Mouse (Mus musculus) kidney, postnatal 25 days (tissue): ENCODE results near the gene Plpp4.

Experiments used
- DNase-seq, 2 experiments: peaks; one replicate each; pipeline ENCODE4 v3.0.0; 2021; ENCODE audit warnings: mixed read lengths in 2 of 2

Plpp4 gene

DNA sequence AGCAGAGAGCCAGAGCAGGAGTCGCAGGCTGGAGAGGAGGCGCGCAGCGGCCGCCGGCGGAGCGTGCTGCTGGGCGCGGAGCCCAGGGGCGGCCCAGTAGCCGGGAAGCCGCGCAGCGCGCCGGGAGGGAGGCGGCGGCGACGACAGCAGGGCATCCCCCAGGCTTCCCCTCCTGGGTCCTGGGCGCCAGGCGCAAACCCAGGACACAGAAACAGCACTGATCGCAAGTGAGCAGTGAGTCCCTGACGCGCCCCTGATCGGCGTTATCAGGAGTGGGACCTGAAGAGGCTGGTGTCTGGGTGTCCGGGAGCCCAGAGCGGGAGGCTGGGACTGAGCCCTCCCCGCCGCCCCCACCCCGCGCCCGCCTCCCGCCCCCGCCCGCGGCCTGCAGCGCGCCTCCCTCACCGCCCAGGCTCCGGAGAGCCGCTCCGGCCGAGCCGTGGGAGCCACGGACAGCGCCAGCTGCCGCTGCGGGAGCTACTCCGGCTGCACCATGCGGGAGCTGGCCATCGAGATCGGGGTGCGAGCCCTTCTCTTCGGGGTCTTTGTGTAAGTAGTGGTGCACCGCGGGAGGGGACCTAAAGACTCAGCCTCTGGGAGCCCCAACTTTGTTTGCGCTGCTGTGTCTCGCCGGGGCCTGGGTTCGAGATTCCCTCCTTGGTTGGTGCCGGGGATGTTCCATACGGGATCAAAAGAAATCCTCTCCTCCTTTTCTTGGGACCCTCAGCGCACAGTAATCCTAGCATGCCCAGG lies at the start of gene Plpp4:
Plpp4 (plus strand) TSS at position 411 of the 753 bp plus-strand sequence.
- no peak for DNase-seq

DNA sequence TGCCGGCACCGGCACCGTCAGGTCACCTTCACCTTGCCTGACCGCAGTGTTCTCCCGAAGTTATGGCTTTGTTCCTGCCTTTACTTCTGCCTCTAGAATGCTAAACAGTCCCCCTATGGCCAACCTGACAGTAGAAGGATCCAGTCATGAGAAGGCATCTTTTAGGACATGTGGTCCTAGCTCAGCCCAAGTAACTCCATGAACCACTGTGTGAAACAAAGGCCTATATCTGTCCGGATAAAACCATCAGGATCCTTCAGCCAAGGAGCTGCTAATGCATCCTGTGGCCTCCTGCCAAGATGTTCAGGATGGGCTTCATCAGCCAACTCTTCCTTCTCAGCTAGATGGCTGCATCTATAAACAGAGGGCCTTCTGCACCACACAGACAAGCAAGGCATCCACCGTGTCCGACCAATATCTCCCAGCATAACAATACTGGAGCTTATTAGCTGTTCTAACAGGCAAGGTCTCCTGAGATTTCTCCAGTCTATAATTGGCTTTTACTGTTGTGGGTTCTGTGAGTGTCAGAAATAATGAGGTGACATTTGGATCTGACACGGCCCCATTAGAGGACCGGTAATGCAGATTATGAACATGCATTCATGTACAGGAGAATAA lies 40.8 kb upstream of the Plpp4 start:
- no peak for DNase-seq

DNA sequence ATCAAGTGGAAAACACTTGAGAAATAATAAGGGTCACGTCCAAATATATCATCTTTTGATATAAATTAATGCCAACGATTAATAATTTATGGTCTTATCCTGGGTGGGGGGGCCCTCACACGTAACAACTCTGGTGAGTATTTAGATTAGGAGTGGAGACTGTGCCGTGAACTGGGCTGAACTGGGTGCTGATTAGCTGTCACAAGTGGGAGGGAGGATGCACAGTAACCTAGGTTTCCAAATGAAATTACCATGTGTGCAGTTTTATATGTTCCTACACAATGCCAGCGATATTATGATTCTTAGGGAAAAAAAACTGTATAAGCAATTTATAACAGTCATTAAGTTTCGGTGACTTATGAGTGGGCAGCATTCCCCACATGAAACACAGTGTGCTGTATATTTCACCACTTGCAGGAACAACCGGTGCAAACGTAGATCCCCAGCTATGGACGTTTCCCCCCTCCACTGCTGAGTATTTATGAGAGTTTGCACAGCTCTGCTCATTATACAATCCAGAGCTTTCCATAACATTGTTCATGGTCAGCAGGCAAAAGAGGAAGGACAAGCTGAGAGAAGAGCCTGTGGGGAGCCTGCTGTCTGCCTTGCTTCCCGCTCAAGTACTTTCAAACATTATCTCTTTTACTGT lies 40.2 kb upstream of the Plpp4 start:
- DNase-seq: no peak

DNA sequence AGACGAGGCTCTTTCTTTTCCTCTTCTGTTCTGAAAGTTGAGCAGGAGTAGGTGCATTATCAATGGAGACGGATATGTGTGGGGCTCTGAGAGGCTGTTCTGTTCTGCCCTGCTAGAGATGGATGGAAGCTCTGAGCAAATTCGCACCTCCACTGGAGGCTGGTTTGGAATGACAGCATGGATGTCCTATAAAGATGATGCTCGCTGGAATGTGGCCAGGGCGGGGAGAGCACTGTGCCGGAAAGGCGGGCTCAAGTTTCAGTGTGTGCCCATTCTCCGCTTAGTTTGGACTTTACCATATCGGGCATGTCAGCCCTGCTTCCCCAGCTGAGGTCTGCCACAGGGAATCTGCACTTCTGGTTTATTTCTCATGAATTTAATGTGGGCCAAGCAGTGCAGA lies 35.9 kb upstream of the Plpp4 start:
- DNase-seq: no peak

DNA sequence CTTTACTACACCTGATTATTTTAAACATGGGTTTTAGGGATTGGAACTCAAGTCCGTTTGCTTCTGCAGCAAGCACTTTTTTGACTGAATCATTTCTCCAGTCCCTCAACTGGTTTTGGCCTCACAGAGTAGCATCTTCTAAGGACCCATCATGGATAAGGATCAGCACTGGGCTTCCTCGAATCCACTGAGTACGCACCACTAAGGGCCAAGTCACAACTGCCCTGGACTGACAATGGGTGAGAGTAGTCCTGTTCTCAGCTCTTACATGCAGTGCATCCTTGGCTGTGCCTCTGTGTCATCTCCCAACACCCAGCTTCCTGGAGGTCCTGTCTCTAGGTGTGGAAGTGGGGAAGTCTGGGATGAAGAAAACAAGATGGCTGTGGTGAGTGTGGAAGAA lies 35.2 kb upstream of the Plpp4 start:
- no peak for DNase-seq

DNA sequence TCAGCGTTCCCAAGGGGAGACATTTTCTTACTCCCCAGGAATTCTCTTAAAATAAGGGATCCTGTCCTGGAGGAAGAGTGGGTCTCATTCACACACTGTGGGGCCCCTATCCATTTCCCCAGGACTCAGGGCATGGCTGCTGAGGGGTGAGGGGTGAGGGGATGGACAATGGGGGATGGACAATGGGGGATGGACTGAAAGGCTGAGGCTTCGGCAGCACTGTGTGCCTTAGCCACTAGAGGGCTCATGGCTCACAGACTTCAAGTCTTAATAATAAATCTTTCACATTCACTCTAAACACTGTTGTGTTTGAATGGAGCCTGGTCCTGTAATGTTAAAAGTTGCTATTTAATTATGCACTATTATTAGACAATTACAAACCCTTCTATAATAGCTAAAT lies 21.4 kb upstream of the Plpp4 start:
- peak in 1 of 2 experiments; percentile 44 for DNase-seq

DNA sequence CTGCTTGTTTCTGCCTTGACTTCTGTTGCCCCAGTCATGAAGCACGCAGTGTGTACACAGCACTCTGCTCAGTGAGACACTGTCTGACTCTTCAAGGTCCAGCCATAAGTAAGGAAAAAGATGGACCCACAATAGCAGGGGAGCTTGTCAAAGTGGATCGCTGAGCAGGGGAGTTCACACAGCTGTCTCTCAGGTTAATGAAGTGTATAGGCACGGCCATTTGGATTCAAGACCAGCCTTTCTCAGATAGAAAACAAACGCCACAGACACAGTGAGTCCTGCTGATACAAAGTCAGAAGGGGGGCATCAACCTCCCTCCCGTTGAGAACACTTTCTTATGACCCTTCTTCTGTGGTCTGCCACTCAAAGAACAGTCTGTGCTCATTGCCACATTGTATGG lies 20.8 kb upstream of the Plpp4 start:
- DNase-seq: no peak

DNA sequence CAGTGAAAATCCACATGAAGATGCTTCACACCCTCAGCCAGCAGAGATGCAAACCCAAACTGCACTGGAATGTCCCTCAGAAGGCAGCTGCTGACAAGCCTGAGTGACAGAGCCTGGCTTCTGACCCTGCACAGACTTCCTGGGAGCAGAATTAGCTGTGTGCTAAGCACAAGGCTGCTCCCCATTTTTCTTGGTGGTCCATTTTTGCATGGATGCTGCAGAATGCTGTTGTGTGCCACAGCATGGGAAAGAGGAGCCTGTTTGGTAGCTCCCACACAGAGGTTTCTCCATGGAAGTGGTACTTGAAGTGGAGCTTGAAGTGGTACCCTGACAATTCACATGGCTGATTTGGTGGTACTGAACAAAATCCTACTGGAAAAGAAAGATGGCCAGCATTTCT lies 5.8 kb upstream of the Plpp4 start:
- no peak for DNase-seq

DNA sequence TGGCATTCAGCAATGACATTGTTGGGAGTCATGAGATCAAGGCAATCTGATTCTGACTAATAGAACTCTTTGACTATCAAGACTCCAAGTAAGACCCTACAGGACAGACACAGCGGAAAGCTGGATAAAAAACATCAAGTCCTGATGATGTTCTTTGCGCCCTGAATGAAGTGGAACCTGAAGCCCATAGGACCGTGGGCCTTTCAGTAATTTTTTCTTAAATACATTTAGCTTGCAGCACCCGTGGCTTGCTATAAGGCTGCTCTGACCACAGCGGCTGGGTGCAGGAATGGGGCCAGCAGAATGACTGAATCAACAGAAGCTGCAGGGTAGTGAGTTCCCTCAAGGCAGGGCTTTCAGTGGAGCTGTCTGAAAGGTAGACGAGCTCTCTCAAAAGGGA lies 3.4 kb upstream of the Plpp4 start:
- no peak for DNase-seq

DNA sequence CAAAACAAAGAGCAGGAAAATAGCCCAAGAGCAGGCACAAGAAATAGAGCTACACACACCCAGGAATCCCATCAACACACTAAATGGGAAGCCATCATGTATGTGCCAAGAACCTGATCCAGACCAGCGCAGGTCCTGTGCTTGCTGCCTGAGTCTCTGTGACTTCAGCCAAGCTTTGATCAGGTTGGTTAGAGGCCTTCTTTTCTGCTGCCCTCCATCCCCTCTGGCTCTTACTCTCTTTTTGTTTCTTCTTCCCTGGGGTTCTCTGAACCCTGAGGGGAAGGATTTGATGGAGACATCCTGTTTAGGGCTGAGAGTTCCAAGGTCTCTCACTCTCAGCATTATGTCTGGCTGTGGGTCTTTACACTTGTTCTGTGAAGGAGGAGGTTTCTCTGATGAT lies 2.7 kb upstream of the Plpp4 start:
- DNase-seq: no peak

DNA sequence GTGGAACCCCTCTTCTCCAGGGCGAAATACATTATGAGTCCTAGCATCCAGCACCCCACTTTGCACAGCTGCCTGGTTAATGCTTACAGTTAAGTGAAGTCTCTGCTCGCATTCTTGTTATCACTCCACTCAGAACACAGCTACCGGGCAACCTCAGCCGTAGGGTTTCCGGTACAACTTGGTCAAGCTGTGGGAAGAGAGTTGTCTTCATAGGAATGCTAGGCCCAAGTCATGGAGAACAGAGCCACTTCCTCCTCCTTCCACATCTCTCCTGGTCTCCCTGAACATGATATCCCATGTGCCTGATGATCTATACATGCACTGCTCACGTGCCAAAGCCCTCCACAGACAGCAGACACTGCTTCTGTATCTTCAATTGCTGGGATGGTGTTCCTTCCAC lies 1.4 kb upstream of the Plpp4 start:
- DNase-seq: no peak

DNA sequence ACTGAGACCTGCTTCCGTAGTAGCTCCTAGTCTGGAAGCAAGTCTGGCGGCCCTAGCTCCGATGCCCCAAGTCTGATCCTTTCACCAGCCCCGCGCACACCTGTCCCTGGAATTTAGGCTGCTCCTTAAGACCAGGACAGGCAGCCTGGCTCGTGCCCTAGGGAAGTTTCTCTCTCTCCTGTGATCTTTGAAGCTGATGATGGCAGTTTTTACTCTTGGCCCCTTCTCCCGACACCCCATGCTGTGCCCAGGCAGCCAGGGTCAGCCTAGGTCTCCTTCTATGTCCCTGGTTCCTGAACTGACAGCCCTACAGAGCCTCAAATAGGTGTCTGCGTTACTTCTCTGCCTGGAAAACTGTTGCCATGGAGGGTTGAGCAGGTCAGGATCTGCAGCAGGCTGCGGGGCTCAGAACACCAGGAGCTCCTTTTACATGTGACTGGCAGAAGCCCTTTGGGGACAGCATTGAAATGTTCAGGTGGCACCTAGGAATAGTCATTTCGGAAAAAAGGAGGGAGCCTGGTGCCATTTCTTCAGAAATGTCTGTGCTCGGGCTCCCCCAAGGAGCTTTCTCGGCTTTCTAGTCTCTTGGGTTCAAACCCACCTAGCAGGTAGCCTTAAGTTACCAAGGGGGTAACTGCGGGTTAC lies 665 bp downstream of the Plpp4 start:
- DNase-seq: no peak

DNA sequence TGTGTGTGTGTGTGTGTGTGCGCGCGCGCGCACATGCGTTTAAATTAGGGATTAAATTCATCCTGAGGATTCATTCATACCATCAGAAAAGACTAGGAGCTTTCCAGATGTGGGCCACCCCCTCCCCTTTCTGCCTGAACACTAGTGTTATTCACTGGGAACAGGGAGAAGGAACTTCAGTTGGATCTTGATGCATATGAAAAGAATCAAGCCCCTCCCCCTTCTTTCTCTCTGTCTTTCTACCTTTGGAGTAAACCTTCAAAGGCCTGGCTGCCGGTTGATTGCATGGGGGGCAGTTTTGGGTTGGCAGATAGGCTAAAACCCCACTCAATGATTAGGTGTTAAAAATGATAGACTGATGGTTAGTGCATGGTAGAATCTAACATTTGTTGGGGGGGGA lies 1.5 kb downstream of the Plpp4 start:
- DNase-seq: no peak

DNA sequence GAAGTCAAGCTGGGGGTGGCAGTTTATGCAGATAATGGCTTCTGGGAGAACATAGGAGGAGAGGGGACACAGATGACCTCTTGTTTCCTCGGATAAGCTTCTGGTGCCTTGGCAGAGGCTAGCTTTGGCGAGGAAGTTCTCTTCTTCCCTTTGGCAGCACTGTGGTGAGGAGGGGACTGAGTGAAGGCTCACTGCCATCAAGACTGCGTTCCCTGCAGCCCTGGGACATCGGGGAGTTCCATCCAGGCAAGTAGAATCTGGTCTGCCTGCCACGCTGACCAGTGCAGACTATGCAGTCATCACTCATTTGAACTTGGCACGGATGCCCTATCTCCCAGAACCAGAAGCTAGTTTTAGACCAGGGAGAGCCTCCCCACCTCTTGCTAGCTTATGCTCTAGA lies 2.4 kb downstream of the Plpp4 start:
- no peak for DNase-seq

DNA sequence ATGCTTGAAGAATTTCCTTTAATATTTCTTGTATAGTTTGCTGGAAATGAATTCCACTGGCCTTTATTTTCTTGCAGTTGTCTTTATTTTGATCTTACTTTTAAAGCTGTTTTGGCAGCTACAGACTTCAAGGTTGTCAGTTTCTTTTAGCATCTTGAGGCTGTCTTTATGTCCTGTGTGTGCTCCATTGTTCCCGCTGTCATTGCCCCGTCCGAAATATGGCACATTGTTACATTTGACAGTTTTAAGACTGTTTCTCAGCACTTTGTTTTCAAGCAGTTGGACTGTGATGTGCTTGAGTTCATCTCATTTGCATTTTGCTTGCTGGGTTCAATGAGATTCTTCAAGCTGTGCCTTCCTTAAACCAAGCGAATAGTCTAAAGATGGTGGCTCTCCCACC lies 17.0 kb downstream of the Plpp4 start:
- no peak for DNase-seq

DNA sequence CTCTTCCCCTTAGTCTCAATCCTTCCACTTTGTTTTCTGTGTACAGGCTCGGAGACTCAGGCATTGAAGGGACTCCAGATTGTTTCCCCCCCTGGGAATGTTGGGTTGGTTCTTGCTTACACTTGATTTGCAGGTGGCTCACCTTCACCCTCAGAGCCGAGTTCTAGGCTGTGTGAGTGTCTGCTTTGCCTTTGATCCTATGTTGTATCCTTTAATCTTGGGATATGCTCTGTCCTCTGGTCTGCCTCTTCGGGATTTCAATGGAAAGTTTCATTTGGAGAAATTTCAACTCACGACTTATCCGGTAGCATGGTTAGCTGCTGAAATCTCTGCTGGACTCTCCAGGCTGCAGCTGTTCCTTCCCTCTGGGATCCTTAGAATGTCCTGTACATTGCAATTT lies 17.9 kb downstream of the Plpp4 start:
- no peak for DNase-seq

DNA sequence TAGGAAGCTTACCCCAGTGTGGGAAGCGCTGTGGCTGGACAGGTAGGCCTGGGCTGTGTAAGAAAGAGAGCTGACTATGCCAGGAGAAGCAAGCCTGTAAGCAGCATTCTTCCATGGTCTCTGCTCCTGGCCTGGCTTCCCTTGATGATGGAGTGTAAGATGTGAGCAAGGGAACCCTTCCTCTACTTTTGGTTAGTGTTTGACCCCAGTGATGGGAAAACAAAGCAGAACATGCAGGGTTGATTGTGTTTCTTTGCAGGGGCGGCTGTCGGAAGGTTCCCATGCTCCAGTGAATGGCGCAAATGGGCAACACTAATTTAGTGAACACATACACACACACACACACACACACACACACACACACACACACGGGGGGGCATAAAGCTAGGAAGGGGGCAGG lies 20.9 kb downstream of the Plpp4 start:
- no peak for DNase-seq

DNA sequence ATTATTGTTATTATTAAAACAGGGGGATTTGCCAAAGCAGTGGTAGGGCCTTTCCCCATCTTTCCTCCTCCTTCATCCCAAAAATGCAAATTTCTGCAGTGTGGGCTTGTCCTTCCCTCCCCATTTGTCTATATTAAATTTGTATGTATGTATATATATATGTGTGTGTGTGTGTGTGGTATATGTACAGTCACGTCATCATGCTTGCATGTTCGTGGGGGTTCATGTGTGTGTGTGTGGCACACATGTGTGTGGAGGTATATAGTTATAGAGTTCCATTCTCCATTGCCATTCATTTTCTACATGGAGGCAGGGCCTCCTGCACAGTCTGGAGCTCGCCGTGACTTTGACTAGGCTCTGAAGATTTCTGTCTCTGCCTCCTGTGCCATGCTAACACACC lies 22.0 kb downstream of the Plpp4 start:
- no peak for DNase-seq

DNA sequence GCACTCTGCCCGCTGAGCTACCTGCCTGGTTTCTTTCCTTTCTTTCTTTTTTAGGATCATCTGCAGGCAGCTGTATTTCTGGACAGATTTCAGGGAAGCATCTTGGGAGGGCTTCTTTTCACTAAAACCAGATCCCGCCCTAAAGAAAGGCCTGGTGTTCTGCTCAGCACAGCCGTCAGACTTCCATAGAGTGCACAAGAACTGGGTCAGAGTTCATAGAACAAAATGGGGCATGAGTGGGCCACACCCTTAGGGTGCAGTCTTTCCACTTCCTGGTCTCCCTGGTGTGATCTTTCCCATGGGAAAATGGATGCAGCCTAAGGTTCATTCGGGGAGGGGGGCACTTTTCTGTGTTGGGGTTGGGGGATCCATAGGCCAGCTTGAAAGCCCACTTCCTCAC lies 22.4 kb downstream of the Plpp4 start:
- DNase-seq: no peak

DNA sequence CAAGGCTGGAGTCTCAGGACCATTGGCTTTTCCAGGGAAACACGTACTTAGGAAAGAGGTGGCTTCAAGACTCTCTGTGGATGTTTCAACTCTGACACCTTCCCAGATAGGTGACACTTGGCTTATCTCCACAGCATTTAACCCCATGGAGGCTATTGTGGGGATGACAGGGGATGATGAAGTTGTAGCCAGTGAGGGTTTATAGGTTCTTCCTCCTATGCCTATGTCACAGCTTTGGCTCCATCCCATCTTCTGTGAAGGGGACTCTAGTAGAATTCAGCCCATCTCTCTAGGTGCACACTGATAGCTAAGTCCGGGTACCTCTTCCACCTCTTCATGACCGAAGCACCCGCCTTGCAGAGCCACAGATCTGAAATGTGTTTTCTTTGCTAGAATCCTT lies 25.1 kb downstream of the Plpp4 start:
- no peak for DNase-seq

DNA sequence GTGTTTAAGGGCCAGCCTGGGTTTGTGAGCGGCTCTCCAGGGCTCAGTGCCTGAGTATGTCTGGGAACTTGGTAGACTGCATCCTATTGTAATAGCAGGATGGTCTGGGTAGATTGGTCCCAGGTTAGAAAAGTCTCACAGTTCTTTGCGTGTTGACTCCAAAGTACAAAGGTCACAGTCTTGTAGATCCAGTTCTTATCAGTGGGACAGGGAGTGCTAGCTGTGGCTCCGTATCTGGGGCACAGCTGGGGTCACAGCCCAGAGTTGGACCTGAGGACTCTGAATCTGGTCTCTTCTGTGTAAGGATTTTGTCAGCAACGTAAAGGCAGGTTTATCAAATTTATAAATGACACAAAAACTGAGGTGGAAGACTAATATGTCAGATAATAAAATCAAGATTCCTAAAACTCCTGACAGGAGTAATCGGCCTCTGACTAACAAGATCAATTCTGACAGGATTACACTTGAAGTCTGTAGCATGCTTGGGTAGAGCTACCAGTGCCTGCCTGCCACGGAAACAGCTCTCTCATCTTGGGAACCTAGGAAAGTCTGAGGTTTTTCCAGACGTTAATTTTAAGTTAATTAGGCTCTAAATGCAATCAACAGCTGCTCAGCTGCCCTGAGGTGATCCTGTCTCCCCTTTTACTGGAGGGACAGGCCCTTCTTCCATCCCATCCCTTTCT lies 28.5 kb downstream of the Plpp4 start:
- no peak for DNase-seq

DNA sequence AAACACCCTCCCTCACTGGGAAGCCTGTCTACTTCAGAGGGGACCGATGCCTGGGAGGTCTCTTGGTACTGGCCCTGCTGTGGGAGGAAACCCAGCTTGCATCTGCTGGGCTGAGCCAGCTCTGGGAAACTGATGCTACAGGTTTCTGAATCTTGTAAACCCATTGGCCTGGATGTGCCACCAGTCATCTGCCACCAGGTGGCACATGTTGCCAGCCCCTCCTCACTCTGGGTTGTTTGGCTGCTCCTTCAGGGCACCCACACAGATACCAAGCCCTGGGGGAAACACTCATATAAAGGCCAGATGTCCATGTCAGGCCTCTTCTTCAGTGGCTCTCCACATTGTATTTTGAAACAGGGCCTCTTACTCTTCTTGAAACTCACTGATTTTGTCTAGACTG lies 36.4 kb downstream of the Plpp4 start:
- DNase-seq: peak in 1 of 2 experiments; percentile 2

DNA sequence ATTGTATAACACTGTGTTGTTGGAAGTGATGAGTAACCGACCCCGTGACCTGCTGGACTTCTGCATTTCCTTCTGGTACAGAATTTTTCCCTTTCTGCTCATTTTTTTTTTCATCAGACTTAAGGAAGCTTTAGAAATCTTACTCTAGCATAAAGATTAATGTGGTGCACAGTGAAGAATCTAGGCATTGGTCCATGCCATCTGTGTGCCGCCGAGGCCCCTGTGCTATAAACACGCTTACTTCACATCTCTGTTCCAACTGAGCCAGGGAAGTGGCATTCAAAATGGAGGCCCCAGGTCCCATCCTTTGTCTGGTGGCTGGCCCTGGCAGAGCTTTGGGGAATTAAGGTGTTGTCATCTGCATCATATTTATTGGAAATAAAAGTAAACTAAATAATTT lies 44.8 kb downstream of the Plpp4 start:
- no peak for DNase-seq
